Mouse (Mus musculus) limb, embryonic 14.5 days (tissue): Measurements from ENCODE around the gene Prrt4. TPM values are rescaled to one million over a fixed set of nuclear protein-coding genes. Genes with fewer than 3 reads are reported as not detected.

Source experiments
- ATAC-seq: fragments of 200-750 bp; cut with Nextera tagmentation; 2 replicates; pipeline ENCODE4 v1.8.0; 2017; ENCODE audit warnings: low read depth, moderate number of reproducible peaks, moderate TSS enrichment; ENCODE audit not compliant: low FRiP score
- DNase-seq: peaks from one replicate; pipeline ENCODE4 v3.0.0-alpha.2; 2015; ENCODE audit warnings: low spot score
- H3K27ac ChIP-seq: fragments of 300-500 bp; sonication (generic); replicated peaks from 2 replicates; pipeline ENCODE4 v1.5.1; 2014; ENCODE audit warnings: low read depth, mild to moderate bottlenecking, low read length, moderate library complexity, mixed read lengths
- H3K27me3 ChIP-seq: fragments of 300-500 bp; sonication (generic); 2 replicates; pipeline ENCODE4 v1.6.1; 2014; ENCODE audit warnings: low read length, mixed read lengths; ENCODE audit not compliant: control insufficient read depth, insufficient read depth
- H3K36me3 ChIP-seq: fragments of 300-500 bp; sonication (generic); 2 replicates; pipeline ENCODE4 v1.6.1; 2014; ENCODE audit warnings: mild to moderate bottlenecking, low read length, moderate library complexity, mixed read lengths; ENCODE audit not compliant: control insufficient read depth, insufficient read depth
- H3K4me1 ChIP-seq: fragments of 300-500 bp; sonication (generic); 2 replicates; pipeline ENCODE4 v1.6.1; 2014; ENCODE audit warnings: antibody characterized with exemption, low read length, mixed read lengths; ENCODE audit not compliant: control insufficient read depth, insufficient read depth
- H3K4me2 ChIP-seq: fragments of 300-500 bp; sonication (generic); replicated peaks from 2 replicates; pipeline ENCODE4 v1.6.1; 2014; ENCODE audit warnings: low read depth, mild to moderate bottlenecking, low read length, moderate library complexity; ENCODE audit not compliant: severe bottlenecking
- H3K4me3 ChIP-seq: fragments of 300-500 bp; sonication (generic); replicated peaks from 2 replicates; pipeline ENCODE4 v1.5.1; 2014; ENCODE audit warnings: low read length
- H3K9ac ChIP-seq: fragments of 300-500 bp; sonication (generic); 2 replicates; pipeline ENCODE4 v1.6.1; 2014; ENCODE audit warnings: mild to moderate bottlenecking, low read depth, low read length, moderate library complexity; ENCODE audit not compliant: severe bottlenecking
- H3K9me3 ChIP-seq: fragments of 300-500 bp; sonication (generic); 2 replicates; pipeline ENCODE4 v1.6.1; 2016; ENCODE audit warnings: low read length; ENCODE audit not compliant: control insufficient read depth
- POLR2A ChIP-seq: fragments of 200-500 bp; IDR thresholded peaks from 2 replicates; pipeline ENCODE4 v1.8.0; 2012; ENCODE audit warnings: inconsistent platforms, mild to moderate bottlenecking, moderate library complexity, borderline replicate concordance; ENCODE audit not compliant: insufficient read depth, insufficient read length; ENCODE audit errors: extremely low read depth
- WGBS: fragments of 180-500 bp; shearing (Covaris S2); extraction: QIAGEN DNeasy Blood & Tissue Kit; methylation state at CpG from one replicate; pipeline ENCODE4 v1.1.7; 2014; 5-methylcytosine and 5-hydroxymethylcytosine counted together
- polyA plus RNA-seq, 2 experiments: library from polyadenylated mRNA; depleted of rRNA in 1 of 2; stranded (reverse) in 1 of 2; unstranded in 1 of 2; fragments of >200 nt; fragmentation: Nextera tagmentation in 1 of 2; extraction: Ambion mirVana in 1 of 2; gene quantifications; 2 replicates each; pipeline versions ENCODE4 v1.2.1 to v1.2.3; 2012 to 2014

The Prrt4 gene
- polyA plus RNA-seq, 2 experiments: 0.92 to 1.2 TPM

DNA sequence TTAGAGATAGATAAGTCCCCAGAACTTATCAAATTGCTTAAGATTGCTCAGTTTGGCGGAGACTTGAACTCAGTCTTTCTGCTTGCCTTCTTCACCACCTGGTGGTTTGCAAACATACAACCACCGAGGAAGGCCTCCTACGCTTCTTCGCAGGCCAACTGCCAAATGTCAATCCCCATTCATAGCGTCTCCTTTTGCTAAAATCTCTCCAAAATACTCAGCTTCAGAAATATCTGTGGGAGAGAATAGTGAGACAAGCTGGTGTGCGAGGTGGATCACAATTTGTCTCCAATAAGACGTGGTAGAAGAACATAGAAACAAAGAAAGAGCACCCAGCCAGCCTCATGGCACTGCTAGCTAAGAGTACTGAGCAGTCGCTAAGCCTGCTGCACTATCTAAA, 459 bp upstream of the Prrt4 start:
- H3K27me3 ChIP-seq: peaks cover 3% of the 10 kb centered on the region; the same call in 1 of the 2 replicates
- H3K4me1 ChIP-seq: peaks cover 4% of the 10 kb centered on the region; the same call in 1 of the 2 replicates
- H3K9me3 ChIP-seq: no peaks in the 10 kb centered on the region
- DNase-seq (no peak), ATAC-seq (no peak)
- peak overlapping the region; percentile 91 for H3K4me2 ChIP-seq
- 57% methylated on average over 8 of the region's 8 CpGs for WGBS
- H3K4me3 ChIP-seq: peak overlapping the region; percentile 60
- no peak for TF ChIP-seq POLR2A
- peak overlapping the region; percentile 65; the same call in 1 of the 2 replicates for H3K9ac ChIP-seq
- H3K27ac ChIP-seq: no peak overlapping the region
- no peaks in the 10 kb centered on the region for H3K36me3 ChIP-seq

DNA sequence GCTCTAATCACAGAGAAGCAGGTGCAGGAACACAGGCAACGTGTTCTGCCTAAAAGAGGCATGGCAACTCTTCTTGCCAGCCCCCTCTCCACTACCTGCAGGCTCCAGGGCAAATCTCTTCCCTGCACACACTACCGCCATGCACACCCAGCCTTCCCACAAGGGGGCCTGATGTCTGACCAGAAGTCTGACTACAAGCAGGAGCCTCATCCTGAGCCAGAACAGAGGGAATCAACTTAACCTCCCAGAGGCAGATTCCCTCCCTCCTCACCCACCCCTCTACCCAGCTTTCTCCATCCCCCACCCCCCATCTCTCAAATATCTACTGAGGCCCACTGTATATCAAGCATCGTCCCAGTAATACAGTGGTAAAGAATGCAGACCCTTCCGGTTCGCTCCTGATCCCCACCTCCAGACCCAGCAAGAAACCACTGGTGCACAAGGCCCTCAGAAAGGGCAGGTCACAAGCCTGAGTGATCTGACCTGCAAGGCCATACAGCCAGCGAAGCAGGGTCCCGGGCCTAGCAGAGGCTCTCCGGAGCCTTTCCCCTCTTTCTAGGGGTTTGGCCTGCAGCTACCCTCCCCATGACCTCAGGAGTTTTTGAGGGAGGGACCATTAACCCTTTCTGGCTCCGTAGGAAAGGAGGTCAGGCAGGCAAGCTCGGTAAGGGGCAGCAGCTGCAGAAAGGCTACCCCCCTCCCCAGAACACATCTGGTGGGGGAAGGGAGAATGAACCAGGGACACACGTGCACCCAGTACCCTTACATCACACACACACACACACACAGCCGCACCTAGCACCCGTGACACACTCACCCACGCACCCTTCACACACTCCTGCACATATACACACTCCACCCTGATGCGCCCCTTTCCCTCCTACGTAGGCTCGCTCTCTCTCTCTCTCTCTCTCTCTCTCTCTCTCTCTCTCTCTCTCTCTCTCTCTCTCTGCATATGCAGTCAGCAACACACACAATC, 1.2 kb downstream of the Prrt4 start:
- Histone ChIP-seq H3K4me3 (peak overlapping the region; percentile 60), H3K4me2 (peak overlapping the region; percentile 91), H3K36me3 (no peaks in the 10 kb centered on the region), H3K27ac (no peak overlapping the region), H3K9ac (peak overlapping the region; percentile 65; the same call in 1 of the 2 replicates), H3K4me1 (peaks cover 4% of the 10 kb centered on the region; the same call in 1 of the 2 replicates), H3K27me3 (peaks cover 11% of the 10 kb centered on the region), H3K9me3 (no peaks in the 10 kb centered on the region)
- WGBS: 23% methylated on average over 17 of the region's 17 CpGs
- DNase-seq (no peak), ATAC-seq (peak; percentile 27; the same call in 1 of the 2 replicates)
- no peak for TF ChIP-seq POLR2A

DNA sequence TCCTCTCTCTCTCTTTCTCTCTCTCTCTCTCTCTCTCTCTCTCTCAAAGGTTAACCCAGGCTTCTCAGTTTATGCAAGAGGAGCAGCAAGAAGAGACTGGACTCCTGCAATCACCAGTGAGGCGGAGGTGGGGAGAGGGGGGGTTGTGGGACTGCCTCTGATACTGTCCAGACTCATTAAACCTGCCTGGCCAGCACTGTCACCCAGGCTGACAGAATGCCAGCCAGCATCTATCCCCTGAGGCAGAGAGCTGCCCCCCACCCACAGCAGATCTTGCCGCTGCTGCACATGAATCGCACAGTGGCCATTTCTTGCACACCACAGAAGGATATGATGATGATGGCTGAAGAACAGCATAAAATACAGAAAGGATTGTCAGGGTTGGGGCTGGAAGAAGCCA, 4.3 kb downstream of the Prrt4 start:
- H3K9ac ChIP-seq: no peak overlapping the region
- H3K36me3 ChIP-seq: no peaks in the 10 kb centered on the region
- 42% methylated on average over 3 of the region's 3 CpGs for WGBS
- no peak overlapping the region for H3K27ac ChIP-seq
- TF ChIP-seq POLR2A: no peak
- H3K27me3 ChIP-seq: peaks cover 25% of the 10 kb centered on the region
- no peak overlapping the region for H3K4me2 ChIP-seq
- H3K9me3 ChIP-seq: no peaks in the 10 kb centered on the region
- no peak overlapping the region for H3K4me3 ChIP-seq
- no peak for ATAC-seq
- DNase-seq: no peak
- peaks cover 4% of the 10 kb centered on the region; the same call in 1 of the 2 replicates for H3K4me1 ChIP-seq

DNA sequence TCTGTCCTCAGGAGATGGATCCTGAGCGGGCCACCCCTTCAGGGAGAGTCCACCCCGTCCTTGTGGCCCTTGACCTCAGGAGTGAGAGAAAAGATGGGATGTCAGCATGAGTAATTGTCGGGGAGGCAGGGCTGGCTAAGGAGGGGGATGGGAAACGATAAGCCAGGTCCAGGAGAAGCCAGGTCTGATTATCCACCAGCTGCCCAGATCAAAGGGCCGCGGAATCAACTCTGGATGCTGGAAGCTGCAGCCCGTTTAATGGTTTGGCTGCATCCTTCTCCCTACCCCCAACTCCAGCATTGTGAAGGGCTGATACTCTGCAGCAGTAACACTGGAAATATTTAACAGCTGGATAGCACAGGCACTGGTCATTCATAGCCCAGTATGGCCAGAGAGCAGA, 5.0 kb downstream of the Prrt4 start:
- Histone ChIP-seq H3K27ac (no peak overlapping the region), H3K9me3 (no peaks in the 10 kb centered on the region), H3K4me2 (no peak overlapping the region), H3K36me3 (no peaks in the 10 kb centered on the region), H3K27me3 (peaks cover 32% of the 10 kb centered on the region), H3K4me3 (no peak overlapping the region), H3K9ac (no peak overlapping the region), H3K4me1 (peaks cover 4% of the 10 kb centered on the region; the same call in 1 of the 2 replicates)
- ATAC-seq (no peak), DNase-seq (no peak)
- 10% methylated on average over 7 of the region's 7 CpGs for WGBS
- TF ChIP-seq POLR2A: no peak

DNA sequence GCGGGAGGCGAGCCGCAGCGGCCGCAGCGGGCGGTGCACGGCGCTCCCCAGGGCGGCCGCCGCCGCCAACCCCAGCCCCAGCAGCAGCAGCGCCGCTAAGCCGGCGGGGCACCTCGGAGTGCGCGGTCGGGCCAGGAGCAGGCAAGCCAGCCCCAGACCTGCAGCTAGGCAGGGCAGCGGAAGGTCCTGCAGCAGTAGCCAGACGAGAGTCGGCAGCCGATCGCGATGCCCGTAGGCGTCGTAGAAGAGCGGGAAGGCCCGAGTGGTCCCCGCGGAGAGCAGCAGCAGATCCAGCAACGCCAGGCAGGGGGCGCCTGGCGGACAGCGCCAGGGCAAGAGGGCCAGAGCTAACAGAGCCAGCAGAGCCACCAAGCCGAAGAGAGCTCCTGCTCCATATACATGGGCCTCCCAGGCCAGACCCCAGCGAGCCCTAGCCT, 8.4 kb downstream of the Prrt4 start:
- TF ChIP-seq POLR2A: no peak
- Histone ChIP-seq H3K9ac (peak overlapping the region; percentile 53), H3K27me3 (peaks cover 49% of the 10 kb centered on the region), H3K4me2 (peak overlapping the region; percentile 100), H3K36me3 (no peaks in the 10 kb centered on the region), H3K4me3 (peak overlapping the region; percentile 52), H3K9me3 (no peaks in the 10 kb centered on the region), H3K27ac (no peak overlapping the region), H3K4me1 (no peaks in the 10 kb centered on the region)
- WGBS: 5% methylated on average over 30 of the region's 40 CpGs
- peak; percentile 79 for ATAC-seq
- peak; percentile 68 for DNase-seq
